Mouse (Mus musculus): ENCODE data around the gene Fcho2.

- TF ChIP-seq CTCF (IDR thresholded peaks at IDR 0.05) (no peak), EP300 (IDR thresholded peaks at IDR 0.05) (no peak)
Measured at GRCm38 (mm10) chr13:98679230-98679629, 136.0 kb downstream of the Fcho2 start.

All from lung, postnatal 0 days (tissue).